Mouse (Mus musculus) CD4-positive, CD25-positive, alpha-beta regulatory T cell, adult 2 months (primary cell): ENCODE measurements around the gene Frmd5.
"Not testable (repeated sequence)": the region's sequence is repeated elsewhere in the genome, so short reads cannot be mapped to it uniquely, and the experiment has no call there.

ENCODE experiments used
- DNase-seq: peaks from one replicate; pipeline ENCODE4 v3.0.0-alpha.2; 2012; ENCODE audit warnings: low read depth, low spot score

Frmd5 gene

DNA sequence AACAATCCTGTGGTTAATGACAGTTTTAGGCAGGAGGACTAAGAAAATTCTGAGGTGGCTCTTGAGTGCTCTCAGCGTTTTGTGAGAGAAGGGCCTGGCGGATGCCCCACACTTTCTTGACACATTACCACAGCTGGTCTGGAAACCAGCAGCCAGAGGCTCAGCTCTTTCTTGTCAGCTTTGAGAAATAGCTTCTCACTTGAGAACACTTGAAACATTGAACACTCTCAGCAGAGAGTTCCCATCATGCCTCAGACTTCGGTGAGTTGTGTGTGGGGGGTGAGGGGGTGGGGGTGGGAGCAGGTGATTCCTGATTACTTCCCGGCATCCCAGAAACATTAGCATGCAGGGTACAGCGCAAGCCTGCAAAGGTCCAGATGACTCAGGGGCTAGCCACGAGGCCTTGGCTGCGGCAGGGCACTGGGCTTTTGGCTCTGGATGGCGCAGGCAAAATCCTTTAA, 231.1 kb downstream of the Frmd5 start:
- DNase-seq: no peak

DNA sequence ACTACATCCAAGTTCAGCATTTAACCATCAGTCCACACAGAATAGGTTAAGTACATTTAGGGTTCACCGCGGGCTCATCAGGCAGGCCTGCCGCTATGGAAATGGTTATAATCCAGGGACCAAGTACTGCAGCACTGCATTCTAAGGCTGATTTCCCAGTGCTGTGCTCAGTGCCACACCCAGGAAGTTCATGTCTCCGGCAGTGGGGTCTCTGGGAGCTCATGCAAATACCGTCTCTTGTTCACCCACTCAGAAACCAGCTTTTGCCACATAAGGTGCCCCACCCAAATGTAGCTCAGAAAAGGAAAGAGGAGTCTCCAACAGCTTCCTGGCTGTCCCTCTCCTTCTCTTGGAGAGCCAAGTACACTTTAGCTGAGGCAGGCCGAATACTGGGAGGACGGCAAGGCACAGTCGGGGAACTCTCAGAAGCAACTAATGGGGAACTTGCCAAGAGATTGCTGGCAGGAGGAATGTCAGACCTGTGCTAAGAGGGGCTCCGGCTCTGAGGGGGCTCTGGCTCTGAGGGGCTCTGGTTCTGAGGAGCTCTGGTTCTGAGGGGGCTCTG, 232.7 kb downstream of the Frmd5 start:
- DNase-seq: no peak

DNA sequence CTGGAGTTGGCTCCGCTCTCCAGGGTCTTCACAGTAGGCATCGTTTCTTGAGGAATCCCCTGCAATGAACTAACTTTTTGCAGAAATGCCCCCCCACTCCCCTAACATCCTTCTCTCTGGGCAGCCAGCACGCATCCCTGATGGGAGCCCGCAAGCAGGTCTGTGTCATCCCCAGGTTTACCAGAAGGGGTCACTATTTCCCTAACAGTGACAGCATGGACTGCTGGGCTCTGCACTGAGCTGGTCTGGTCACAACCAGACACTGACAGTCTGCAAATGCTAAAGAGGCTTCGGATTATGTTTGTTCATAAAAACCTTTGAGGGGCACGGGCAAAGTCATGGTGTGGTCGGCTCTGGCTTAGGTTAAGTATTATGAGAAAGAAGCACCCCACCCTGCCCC, 235.1 kb downstream of the Frmd5 start:
- DNase-seq: peak; percentile 84

- DNase-seq: no peak
Measured at GRCm38 (mm10) chr2:121570999-121571655, 235.8 kb downstream of the Frmd5 start.

DNA sequence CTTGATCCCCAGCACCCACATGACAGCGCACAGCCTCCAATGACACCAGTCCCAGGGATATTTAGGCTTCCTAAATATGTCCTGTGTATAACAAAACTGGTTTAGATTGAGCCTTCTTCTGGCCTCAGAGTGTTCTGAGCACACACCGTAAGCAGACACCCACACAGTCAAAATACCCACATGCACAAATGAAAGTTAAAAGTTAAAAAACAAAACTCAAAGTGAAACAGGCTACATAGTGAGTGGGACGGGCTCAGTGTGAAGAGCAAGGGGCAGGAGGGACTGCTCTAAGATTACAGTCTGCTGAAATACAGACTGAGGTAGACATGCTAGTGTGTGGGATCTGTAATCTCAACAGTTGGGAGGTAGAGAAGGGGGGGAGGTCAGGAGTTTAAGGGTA, 236.8 kb downstream of the Frmd5 start:
- peak; percentile 56 for DNase-seq

GRCm38 (mm10) chr2:121565911-121566310, 241.0 kb downstream of the Frmd5 start:
- DNase-seq: no peak

GRCm38 (mm10) chr2:121563117-121563516, 243.8 kb downstream of the Frmd5 start:
- DNase-seq: no peak

- DNase-seq: no peak
Measured at GRCm38 (mm10) chr2:121551271-121551670, 255.6 kb downstream of the Frmd5 start.

GRCm38 (mm10) chr2:121549630-121550029, 257.3 kb downstream of the Frmd5 start:
- DNase-seq: no peak

DNA sequence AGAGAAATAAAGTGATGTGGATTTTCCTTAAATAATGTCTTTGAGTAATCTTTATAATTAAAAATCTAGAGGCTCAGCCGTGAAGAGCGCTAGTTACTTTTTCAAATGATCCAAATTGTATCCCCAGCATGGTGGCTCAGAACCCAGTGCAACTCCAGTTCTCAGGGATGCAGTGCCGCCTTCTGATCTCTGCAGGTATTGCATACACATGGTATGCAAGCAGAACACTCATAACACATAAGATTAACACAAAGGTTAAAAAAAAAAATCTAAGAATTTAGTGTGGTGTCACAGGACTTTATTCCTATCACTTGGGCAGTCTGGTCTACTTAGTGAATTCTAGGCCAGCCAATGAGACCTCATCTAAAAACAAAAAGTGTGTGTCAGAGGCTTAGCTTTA, 262.1 kb downstream of the Frmd5 start:
- peak; percentile 14 for DNase-seq

- DNase-seq: no peak
Measured at GRCm38 (mm10) chr2:121525056-121525455, 281.8 kb downstream of the Frmd5 start.

- not testable (repeated sequence) for DNase-seq
Measured at GRCm38 (mm10) chr2:121522830-121523229, 284.1 kb downstream of the Frmd5 start.

DNA sequence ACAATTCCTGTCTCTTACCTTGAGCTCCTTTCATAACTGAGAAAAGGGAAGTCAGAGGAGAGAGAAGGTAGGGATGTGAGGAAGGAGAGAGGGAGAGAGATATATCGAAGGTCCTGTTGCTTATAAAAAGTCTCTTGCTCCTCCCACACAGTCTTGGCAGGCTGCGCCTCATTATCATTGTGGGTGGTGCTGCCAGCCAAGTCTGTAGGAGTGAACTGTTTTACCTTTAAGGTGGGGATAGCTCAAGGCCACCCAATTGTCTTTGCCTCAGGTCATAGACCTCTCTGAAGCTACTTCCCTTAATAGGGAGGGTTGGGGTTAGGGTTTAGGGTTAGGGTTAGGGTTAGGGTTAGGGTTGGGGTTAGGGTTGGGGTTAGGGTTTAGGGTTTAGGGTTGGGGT, 284.9 kb downstream of the Frmd5 start:
- no peak for DNase-seq

DNA sequence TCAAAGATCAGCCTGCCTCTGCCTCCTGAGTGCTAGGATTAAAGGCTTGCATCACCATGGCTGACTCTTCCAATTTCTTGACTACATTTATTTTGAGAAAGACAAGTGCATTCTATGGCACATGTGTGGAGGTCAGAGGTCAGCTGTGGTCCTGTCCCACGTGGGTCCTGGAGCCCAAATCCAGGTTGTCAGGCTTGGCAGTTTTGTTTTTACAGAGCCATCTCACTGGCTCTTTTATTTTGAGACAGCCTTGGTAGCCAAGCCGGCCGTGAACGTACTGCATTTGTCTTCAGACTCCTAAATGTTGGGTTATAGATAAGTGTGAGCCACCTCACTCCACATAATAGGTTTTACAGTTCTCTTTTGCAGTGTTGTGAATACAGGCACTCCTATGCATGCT, 288.2 kb downstream of the Frmd5 start:
- DNase-seq: not testable (repeated sequence)

DNA sequence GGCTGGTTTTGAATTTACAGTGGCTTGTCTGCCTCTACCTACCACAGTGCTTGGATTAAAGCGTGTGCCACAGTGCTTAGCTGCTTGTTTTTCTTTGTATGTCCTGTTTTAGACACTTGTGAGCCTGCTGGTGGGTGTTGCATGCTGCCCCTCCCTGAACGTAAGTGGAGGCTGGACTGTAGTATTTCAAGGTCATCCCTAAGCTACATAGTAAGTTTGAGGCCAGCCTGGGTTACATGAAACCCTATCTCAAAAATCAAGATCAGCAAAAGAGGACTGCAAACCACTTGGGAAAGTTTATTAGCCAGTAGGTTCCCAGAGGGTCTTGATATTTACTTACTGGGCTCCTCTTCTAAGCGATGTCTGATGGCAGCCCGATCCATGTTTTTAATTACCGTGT, 288.8 kb downstream of the Frmd5 start:
- DNase-seq: no peak

DNA sequence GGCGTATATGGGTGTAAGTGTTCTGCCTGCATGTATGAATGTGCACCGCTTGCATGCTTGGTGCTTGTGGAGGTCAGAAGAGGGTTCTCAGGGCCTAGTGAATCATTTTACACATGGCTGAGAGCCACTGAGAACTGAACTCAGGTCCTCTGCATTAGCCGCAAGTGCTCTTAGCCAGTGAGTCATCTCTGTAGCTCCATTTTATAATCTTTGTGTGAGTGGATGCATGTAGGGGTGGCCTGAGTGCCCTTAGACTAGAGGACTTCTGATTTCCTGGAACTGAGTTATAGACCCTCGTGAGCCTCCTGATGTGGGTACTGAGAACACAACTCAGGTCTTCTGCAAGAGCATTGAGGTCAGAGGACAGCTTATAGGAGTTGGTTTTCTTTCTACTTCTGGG, 292.7 kb downstream of the Frmd5 start:
- no peak for DNase-seq

DNA sequence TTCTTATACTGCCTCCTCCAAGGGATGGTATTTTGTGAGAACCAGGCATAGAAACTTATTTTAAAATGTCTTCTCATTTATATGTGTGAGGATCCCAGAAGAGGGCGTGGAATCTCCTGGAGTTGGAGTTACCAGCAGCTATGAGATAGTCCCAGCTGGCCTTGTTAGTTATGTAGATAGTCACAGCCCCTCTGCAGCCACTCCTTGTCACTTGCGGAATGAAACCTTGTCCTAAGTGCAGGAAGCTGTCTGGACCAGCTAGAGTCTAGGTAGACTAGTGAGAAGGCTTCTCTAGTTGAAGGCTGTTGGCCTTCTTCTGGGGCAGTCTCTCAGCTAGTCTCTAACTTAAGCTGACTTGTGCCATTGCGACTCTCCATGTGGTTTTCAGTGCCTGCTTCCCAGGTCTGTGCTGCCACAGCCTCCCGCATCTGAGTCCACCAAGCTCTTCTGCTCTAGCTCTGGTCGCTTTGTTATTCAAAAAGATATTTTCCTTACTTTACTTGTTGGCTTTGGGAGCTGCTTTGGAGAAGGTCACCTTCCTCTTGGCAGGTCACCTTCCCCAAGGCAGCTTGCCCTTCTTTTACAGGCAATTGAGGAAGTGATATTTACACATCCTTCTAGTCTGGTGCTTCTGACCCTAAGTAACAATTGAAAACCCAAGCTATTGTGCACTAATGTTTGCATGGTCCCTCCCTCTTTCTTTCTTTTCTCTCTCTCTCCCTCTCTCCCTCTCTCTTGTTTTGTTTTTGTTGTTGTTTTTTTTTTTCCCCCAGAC, 293.7 kb downstream of the Frmd5 start:
- not testable (repeated sequence) for DNase-seq

DNA sequence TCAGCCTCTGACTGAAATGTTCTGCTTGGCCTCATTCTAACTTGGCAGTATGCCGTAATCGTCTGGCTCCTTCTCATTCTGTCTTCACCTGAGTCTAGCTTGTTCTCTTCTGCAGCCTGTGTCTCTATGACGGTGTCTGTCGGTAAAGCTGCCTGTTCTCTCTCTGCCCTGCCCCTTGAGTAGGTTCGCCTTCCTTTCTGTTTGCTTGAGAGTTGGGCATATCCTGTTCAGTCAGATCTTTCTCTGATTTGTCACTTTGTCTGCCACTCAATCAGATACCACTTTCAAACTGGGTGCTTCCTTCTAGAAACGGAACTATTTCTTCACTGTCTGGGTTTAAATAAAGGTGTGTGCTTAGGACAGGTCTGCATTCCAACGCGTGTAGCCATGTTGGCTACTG, 295.5 kb downstream of the Frmd5 start:
- peak; percentile 91 for DNase-seq

- DNase-seq: peak; percentile 60
Measured at GRCm38 (mm10) chr2:121509584-121509983, 297.3 kb downstream of the Frmd5 start.

GRCm38 (mm10) chr2:121507951-121508330, 298.9 kb downstream of the Frmd5 start:
- no peak for DNase-seq

DNA sequence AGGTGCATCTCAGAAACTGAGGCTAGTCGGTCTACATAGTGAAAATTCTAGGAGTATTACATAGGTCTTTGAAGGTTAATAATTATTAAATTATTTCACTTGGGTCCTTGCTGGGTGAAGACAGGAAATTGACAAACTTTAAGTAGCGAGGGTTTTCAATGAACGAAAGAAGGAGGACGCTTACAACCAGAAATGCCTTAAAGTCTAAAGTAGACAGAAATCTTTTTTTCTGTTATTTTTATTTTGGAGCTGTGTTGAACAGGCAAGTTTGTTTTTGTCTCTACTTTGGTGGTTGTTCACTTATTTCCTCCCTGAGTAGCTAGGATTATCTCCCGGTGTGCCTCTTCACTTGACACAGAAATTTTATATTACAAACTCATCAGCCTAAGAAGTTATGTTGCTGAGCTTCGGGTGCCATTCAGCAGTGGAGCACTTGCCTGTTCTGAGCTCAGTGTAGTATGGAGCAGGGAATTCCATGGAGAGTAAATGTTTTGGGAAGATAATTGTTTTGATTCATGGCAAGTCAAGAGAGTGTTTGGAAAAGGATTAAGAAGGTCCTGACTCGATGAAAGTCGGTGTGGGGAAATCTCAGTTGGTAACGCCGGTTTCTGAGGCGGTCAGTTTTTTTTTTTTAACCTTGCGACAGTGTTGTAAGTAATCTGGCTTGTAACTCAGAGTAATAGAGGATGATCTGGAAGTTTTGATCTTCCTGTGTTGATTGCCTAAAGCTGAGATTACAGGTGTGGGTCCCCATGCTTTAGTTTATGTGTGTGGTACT, 299.5 kb downstream of the Frmd5 start:
- no peak for DNase-seq
